ENCODE assay signal across 8 mouse cellular contexts in the genomic region with DNA sequence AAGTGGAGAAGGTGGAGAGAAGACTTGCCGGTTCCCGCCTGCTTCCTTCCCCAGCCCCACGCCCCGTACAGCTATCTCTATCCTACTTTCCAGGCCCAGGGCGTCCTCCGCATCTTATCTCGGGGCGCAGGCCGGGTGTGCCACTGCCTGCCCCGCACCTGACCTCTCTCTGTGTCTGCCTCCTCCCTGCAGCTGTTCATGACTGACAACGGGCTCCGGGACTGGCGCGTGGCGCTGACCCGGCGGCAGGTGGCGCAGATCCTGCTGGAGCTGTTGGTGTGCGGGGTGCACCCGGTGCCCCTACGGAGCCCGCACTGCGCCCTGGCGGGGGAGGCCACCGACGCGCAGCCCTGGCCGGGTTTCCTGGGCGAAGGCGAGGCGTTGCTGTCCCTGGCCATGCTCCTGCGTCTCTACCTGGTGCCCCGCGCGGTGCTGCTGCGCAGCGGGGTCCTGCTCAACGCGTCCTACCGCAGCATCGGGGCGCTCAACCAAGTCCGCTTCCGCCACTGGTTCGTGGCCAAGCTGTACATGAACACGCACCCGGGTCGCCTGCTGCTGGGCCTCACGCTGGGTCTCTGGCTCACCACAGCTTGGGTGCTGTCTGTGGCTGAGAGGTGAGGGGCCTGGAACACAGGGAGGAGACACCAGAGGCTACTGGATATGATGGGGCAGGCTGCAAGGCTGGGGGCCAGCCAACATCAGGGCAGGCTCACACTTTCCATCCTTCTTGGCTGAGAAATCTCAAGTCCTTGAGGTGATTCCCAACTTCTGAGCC. TPM values are rescaled to one million over a fixed set of nuclear protein-coding genes. Genes with fewer than 3 reads are reported as not detected.
DNase-seq lines count a peak whose midpoint lies in the region; ATAC-seq and TF ChIP-seq lines count a peak whose summit lies in the region.

No protein-coding gene starts in this region.

- H3K9me3 ChIP-seq in forebrain, embryonic 14.5 days (replicated peaks; ENCODE audit: control insufficient read depth, low read length), result no peaks in the 10 kb centered on the region
- H3K9me3 ChIP-seq in hindbrain, postnatal 0 days (ENCODE audit: low read length), result no peaks in the 10 kb centered on the region

- WGBS in kidney, adult 2 months, result 14% methylated on average over 49 of the region's 49 CpGs
- 7% methylated on average over 49 of the region's 49 CpGs for WGBS in forebrain, embryonic 14.5 days
- 7% methylated on average over 49 of the region's 49 CpGs for WGBS in hindbrain, postnatal 0 days

- DNase-seq in kidney, adult 2 months, result peak; percentile 26
- no peak for DNase-seq in kidney, adult 18-20 months
- DNase-seq in cerebellum, adult 11-12 months, result peak; percentile 33
- peak; percentile 8 for DNase-seq in forebrain, embryonic 14.5 days (ENCODE audit: low spot score)
- no peak for DNase-seq in hindbrain, postnatal 0 days (ENCODE audit: low spot score)
- DNase-seq in lung, postnatal 25 days (ENCODE audit: low spot score), result peak; percentile 38
- peak; percentile 83 to 85 for DNase-seq in spleen, postnatal 14 days (ENCODE audit: low spot score in 2 of 2)
- DNase-seq in layer of hippocampus, adult 8-10 months (ENCODE audit: low spot score in 2 of 2), result no peak

- no peak overlapping the region for H3K4me3 ChIP-seq in kidney, adult 2 months (ENCODE audit: insufficient read depth, low read depth, low read length)
- H3K4me3 ChIP-seq in forebrain, embryonic 14.5 days (ENCODE audit: low read depth, low read length), result peak overlapping the region; percentile 11; the same call in 1 of the 2 replicates
- H3K4me3 ChIP-seq in hindbrain, postnatal 0 days (ENCODE audit: low read length), result peak overlapping the region; percentile 18

- H3K36me3 ChIP-seq in kidney, adult 2 months (ENCODE audit: control insufficient read depth, insufficient read depth, low read length), result no peaks in the 10 kb centered on the region
- no peaks in the 10 kb centered on the region for H3K36me3 ChIP-seq in forebrain, embryonic 14.5 days (ENCODE audit: control insufficient read depth, insufficient read depth, low read length)
- no peaks in the 10 kb centered on the region for H3K36me3 ChIP-seq in hindbrain, postnatal 0 days (ENCODE audit: insufficient read depth, low read length)

- H3K9ac ChIP-seq in forebrain, embryonic 14.5 days (ENCODE audit: low read length), result peak overlapping the region; percentile 40
- H3K9ac ChIP-seq in hindbrain, postnatal 0 days (replicated peaks; ENCODE audit: low read length), result peak overlapping the region; percentile 30; the same call in 1 of the 2 replicates

- ATAC-seq in forebrain, embryonic 14.5 days, result no peak
- ATAC-seq in hindbrain, postnatal 0 days, result no peak

- no peak for TF ChIP-seq CTCF in kidney, adult 2 months (conservative IDR thresholded peaks at IDR 0.05; ENCODE audit: insufficient read depth, insufficient read length, low read depth, low read length)
- no peak; the same call in 1 of the 2 replicates for TF ChIP-seq CTCF in hindbrain, postnatal 0 days (IDR thresholded peaks at IDR 0.05; ENCODE audit: low read depth)

- TF ChIP-seq POLR2A in kidney, adult 2 months (IDR thresholded peaks at IDR 0.05; ENCODE audit: low read depth, low read length), result no peak

- no peaks in the 10 kb centered on the region for H3K4me1 ChIP-seq in kidney, adult 2 months (ENCODE audit: control insufficient read depth, insufficient read depth, low read length)
- H3K4me1 ChIP-seq in forebrain, embryonic 14.5 days (ENCODE audit: control insufficient read depth, insufficient read depth, low read length), result peaks cover 9% of the 10 kb centered on the region; the same call in 1 of the 2 replicates
- H3K4me1 ChIP-seq in hindbrain, postnatal 0 days (ENCODE audit: insufficient read depth, low read length), result no peaks in the 10 kb centered on the region; the same call in none of the 2 replicates

- peak overlapping the region; percentile 41 for H3K4me2 ChIP-seq in forebrain, embryonic 14.5 days (ENCODE audit: low read length)
- H3K4me2 ChIP-seq in hindbrain, postnatal 0 days (ENCODE audit: low read depth, low read length), result peak overlapping the region; percentile 50

- no peak overlapping the region for H3K27ac ChIP-seq in kidney, adult 2 months (ENCODE audit: insufficient read depth, low read depth, low read length)
- no peak overlapping the region for H3K27ac ChIP-seq in forebrain, embryonic 14.5 days (ENCODE audit: low read depth, low read length)
- H3K27ac ChIP-seq in hindbrain, postnatal 0 days, result no peak overlapping the region

- H3K27me3 ChIP-seq in kidney, adult 2 months (replicated peaks; ENCODE audit: control insufficient read depth, insufficient read depth, low read length), result no peaks in the 10 kb centered on the region
- no peaks in the 10 kb centered on the region; the same call in 1 of the 2 replicates for H3K27me3 ChIP-seq in forebrain, embryonic 14.5 days (replicated peaks; ENCODE audit: control insufficient read depth, insufficient read depth, low read length)
- H3K27me3 ChIP-seq in hindbrain, postnatal 0 days (ENCODE audit: insufficient read depth, low read length), result no peaks in the 10 kb centered on the region

RNA-seq across cellular contexts. Expression of a gene that starts 7.2 kb away (rescaled TPM):
- 2.3 and 4.1 TPM in 2 replicates for polyA plus RNA-seq in kidney, adult 2 months (2012; rRNA removed)
- 0.09 and 0.53 TPM in 2 replicates for polyA plus RNA-seq in forebrain, embryonic 14.5 days (2014; fragmentation: Nextera tagmentation; extraction: Ambion mirVana)
- total RNA-seq in hindbrain, postnatal 0 days (2014; rRNA removed), result 1.1 and 3.9 TPM in 2 replicates
- 1.2 and 1.9 TPM in 2 replicates for polyA plus RNA-seq in hindbrain, postnatal 0 days (2015; fragmentation: Nextera tagmentation; extraction: Ambion mirVana)
- total RNA-seq in layer of hippocampus, adult 8-10 months (2022), result 1 to 10 TPM in 1 of 4 experiments, under 1 TPM in 2, not detected in 1; 0.27 to 1.2 (median 0.90) TPM

RNA-seq across cellular contexts. Expression of a gene that starts 22.1 kb away (rescaled TPM):
- polyA plus RNA-seq in kidney, adult 2 months (2012; rRNA removed), result 34.9 and 39.8 TPM in 2 replicates
- 23.4 and 26.1 TPM in 2 replicates for polyA plus RNA-seq in forebrain, embryonic 14.5 days (2014; fragmentation: Nextera tagmentation; extraction: Ambion mirVana)
- 34.5 and 52.3 TPM in 2 replicates for total RNA-seq in hindbrain, postnatal 0 days (2014; rRNA removed)
- polyA plus RNA-seq in hindbrain, postnatal 0 days (2015; fragmentation: Nextera tagmentation; extraction: Ambion mirVana), result 27.4 and 29.7 TPM in 2 replicates
- total RNA-seq in layer of hippocampus, adult 8-10 months (2022), result 10 to 100 TPM; 33.8 to 49.8 (median 44.0) TPM

RNA-seq across cellular contexts. Expression of a gene that starts 28.3 kb away (rescaled TPM):
- polyA plus RNA-seq in kidney, adult 2 months (2012; rRNA removed), result not detected in 2 replicates
- polyA plus RNA-seq in forebrain, embryonic 14.5 days (2014; fragmentation: Nextera tagmentation; extraction: Ambion mirVana), result not detected in 2 replicates
- total RNA-seq in hindbrain, postnatal 0 days (2014; rRNA removed), result not detected in 2 replicates
- 0.13 TPM in 1 of 2 replicates, not detected in the other for polyA plus RNA-seq in hindbrain, postnatal 0 days (2015; fragmentation: Nextera tagmentation; extraction: Ambion mirVana)
- total RNA-seq in layer of hippocampus, adult 8-10 months (2022), result not detected

RNA-seq across cellular contexts. Expression of a gene that starts 43.5 kb away (rescaled TPM):
- polyA plus RNA-seq in kidney, adult 2 months (2012; rRNA removed), result 0.11 and 0.48 TPM in 2 replicates
- polyA plus RNA-seq in forebrain, embryonic 14.5 days (2014; fragmentation: Nextera tagmentation; extraction: Ambion mirVana), result 0.20 TPM in 1 of 2 replicates, not detected in the other
- total RNA-seq in hindbrain, postnatal 0 days (2014; rRNA removed), result not detected in 2 replicates
- 0.46 TPM in 1 of 2 replicates, not detected in the other for polyA plus RNA-seq in hindbrain, postnatal 0 days (2015; fragmentation: Nextera tagmentation; extraction: Ambion mirVana)
- not detected for total RNA-seq in layer of hippocampus, adult 8-10 months (2022)

Comparison
In these comparisons a context has a peak if more than half of its experiments do, and no peak if none do; other contexts are left out.
1. DNase-seq: peak in kidney, adult 2 months (single experiment), cerebellum, adult 11-12 months (single experiment), forebrain, embryonic 14.5 days (single experiment), lung, postnatal 25 days (single experiment) and spleen, postnatal 14 days (2 of 2); none in kidney, adult 18-20 months (single experiment), hindbrain, postnatal 0 days (single experiment) and layer of hippocampus, adult 8-10 months (0 of 2).